Mouse (Mus musculus) T-helper 1 cell (primary cell): ENCODE data around the gene Hist1h2ao.
"Not testable (repeated sequence)": the region's sequence is repeated elsewhere in the genome, so short reads cannot be mapped to it uniquely, and the experiment has no call there.

Experiments
- in situ Hi-C: fragments of 300-600 bp; cut with MboI, MseI; formaldehyde crosslinking; loops from one replicate; pipeline ENCODE4 v1.15.1; 2025; ENCODE audit warnings: high pct_unique_total_duplicates

Hist1h2ao gene

DNA sequence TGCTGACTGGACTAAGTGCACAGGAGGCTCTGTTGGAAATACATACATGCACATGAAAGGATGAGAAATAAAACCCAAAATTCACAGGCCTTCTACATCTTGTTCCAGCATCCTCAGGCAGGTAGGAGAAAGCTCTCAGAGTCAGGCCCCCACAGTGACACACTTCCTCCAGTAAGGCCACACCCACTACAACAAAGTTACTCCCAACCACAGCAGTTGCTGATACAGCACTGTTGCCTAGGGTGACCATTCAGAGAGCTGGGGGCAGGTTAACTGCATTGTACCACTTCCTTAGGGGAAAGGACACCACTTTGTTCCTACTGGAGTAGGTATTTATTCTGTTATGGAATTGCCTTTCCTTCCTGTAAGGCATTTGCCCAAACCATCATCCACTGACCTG is 13.1 kb upstream of the Hist1h2ao start:
- in situ Hi-C loops = loop anchor here (5.0 to 25.0 kb wide), 2 partner anchors 50 to 1965 kb away; partner anchors contain the start of genes Hist1h1a, Hist1h2ab, Hist1h3a and Hist1h3b

DNA sequence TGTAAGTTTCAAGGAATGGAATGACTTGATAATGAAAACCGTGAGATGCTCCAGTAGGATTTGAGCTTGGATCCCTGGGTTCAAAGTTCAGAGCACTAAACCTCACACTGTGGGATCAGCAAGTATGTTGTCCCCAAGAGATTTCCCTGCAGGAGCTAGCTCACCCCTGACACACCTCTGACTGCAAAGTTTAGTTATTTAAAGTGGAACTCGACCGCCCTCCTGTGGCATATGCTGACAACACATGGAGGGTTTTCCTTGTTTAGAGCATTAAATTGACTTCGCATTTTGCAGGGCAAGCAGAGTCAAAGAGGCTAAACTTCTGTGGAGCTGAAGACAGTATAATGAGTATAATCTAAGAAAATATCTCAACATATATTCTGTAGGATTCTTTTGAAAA is 7.2 kb upstream of the Hist1h2ao start:
- in situ Hi-C loops = not testable (repeated sequence)

DNA sequence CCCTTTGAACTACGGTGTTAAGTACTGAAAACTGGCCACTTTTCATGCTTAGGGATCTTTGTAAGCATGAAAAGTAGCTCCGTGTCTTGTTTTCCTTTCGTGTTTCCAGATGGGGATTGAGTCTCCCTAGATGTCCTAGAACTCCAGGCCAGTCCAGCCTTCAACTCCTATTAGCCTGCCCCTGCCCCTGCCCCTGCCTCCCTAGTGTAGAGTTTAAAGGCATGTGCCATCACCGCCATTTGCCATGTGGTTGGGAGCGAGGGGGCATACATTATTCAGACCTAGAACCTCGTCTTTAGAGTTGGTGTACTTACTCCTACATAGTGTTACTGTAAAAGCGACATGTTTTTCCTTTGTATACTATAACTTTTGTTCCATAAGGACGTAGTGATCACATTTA is 809 bp downstream of the Hist1h2ao start:
- in situ Hi-C loops = not testable (repeated sequence)

DNA sequence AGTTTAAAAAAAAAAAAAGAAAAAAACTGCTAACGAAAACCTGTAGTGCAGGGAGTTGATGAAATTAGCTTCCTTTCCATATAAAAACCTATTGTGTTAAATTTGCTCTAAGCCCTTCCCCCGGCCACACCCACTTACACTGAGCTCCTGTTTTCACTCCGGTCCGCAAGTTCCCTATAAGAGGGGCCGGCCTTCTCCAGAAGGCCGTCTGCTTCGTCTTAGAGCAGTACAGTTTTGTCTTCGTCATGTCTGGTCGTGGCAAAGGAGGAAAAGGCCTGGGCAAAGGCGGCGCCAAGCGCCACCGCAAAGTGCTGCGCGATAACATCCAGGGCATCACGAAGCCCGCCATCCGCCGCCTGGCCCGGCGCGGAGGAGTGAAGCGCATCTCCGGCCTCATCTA is 1.3 kb downstream of the Hist1h2ao start, which contains the start of gene Hist1h4m:
Hist1h4m (plus strand) TSS at position 208 of the 400 bp plus-strand sequence.
- in situ Hi-C loops = not testable (repeated sequence)

DNA sequence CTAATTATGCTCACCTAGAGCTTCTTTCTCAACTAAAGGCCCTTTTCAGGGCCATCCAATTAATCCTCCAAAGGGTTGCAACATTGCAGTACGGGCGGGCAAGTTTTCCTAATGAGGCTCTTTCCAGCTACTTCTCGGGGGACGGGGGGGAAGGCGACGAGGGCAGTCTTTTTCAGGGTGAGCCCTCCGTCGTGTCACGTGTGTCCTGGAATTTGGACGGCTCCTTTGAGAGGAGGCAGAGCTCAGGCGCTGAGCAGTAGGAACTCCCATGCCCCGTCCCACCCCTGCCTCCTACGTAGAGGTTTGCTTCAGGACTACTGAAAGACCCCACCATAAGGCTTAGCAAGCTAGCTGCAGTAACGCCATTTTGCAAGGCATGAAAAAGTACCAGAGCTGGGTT is 1.8 kb downstream of the Hist1h2ao start:
- in situ Hi-C loops = not testable (repeated sequence)

DNA sequence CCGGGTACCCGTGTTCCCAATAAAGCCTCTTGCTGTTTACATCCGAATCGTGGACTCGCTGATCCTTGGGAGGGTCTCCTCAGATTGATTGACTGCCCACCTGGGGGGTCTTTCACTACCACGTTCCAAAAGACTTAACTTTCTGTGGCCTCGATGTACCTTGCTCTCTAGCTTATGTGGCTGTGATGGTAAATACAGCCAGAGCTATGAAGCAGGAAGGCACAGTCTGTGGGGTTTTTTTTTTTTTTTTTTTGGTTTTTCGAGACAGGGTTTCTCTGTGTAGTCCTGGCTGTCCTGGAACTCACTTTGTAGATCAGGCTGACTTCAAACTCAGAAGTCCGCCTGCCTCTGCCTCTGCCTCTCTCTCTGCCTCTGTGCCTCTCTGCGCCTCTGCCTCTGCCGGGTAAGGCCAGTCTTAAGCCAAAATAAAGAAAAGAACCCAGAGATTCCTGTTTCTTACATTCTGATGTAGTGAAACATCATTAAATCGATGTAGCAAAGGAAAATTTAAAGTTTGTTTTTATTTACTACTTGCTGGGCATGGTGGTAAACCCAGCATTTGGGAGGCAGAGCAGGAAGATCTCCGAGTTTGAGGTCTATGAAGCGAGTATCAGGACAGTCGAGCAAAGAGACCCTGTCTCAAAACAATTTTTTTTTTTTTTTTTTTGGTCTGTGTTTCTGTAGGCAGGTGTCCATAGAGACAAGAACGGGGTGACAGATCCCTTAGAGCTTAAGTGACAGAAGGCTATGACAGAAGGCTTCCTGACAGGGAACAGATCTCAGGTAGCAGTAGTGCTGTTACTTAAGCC is 10.0 kb downstream of the Hist1h2ao start:
- in situ Hi-C loops = loop anchor here (10.0 kb wide), 1 partner anchor 915 kb away; no protein-coding TSS in a partner anchor

DNA sequence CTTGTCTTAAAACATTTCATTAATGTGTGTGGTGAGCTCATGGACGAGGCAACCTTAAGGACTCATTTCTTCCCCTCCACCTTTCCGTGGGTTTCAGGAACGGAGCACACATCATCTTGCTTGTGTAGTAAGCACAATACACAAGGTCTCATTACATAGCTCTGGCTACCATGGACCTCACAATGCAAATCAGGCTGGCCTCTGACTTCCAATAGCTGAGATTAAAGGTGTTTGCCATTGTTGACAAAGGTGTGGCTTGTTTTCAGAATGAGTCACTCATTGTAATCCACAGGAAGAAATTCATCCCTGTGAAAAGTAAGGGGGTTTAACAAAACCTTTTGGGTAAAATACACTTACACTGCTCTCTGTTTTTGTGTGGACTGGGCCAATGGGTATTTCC is 18.2 kb downstream of the Hist1h2ao start:
- in situ Hi-C loops = loop anchor here (10.0 kb wide), 1 partner anchor 906 kb away; no protein-coding TSS in a partner anchor

DNA sequence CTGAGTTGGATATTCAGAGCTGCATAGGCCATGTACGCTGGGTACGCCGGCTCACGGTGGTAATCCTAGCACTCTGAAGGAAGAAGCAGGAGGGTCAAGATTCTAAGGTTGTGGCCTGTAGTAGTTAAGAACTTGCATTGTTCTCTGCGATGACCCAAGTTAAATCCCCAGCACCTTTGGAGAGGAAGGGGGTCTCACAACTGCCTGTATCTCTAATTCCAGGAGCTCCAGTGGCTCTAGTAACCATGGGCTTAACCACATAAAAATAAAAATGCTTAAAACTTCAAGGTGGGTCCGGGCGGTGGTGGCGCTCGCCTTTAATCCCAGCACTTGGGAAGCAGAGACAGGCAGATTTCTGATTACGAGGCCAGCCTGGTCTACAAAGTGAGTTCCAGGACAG is 20.1 kb downstream of the Hist1h2ao start:
- in situ Hi-C loops = loop anchor here (5.0 kb wide), 1 partner anchor 212 kb away; the partner anchor contains the start of genes Hist1h2ag, Hist1h2bj and Hist1h4i

DNA sequence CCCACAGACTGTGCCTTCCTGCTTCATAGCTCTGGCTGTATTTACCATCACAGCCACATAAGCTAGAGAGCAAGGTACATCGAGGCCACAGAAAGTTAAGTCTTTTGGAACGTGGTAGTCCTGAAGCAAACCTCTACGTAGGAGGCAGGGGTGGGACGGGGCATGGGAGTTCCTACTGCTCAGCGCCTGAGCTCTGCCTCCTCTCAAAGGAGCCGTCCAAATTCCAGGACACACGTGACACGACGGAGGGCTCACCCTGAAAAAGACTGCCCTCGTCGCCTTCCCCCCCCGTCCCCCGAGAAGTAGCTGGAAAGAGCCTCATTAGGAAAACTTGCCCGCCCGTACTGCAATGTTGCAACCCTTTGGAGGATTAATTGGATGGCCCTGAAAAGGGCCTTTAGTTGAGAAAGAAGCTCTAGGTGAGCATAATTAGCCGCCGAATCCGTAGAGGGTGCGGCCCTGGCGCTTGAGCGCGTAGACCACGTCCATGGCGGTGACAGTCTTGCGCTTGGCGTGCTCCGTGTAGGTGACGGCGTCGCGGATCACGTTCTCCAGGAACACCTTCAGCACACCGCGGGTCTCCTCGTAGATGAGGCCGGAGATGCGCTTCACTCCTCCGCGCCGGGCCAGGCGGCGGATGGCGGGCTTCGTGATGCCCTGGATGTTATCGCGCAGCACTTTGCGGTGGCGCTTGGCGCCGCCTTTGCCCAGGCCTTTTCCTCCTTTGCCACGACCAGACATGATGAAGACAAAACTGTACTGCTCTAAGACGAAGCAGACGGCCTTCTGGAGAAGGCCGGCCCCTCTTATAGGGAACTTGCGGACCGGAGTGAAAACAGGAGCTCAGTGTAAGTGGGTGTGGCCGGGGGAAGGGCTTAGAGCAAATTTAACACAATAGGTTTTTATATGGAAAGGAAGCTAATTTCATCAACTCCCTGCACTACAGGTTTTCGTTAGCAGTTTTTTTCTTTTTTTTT is 21.4 kb downstream of the Hist1h2ao start, which contains the start of gene Hist1h4n:
Hist1h4n (minus strand) TSS at position 779 of the 977 bp plus-strand sequence.
- in situ Hi-C loops = loop anchor here (5.0 kb wide), 1 partner anchor 211 kb away; the partner anchor contains the start of genes Hist1h2ag, Hist1h2bj and Hist1h4i

DNA sequence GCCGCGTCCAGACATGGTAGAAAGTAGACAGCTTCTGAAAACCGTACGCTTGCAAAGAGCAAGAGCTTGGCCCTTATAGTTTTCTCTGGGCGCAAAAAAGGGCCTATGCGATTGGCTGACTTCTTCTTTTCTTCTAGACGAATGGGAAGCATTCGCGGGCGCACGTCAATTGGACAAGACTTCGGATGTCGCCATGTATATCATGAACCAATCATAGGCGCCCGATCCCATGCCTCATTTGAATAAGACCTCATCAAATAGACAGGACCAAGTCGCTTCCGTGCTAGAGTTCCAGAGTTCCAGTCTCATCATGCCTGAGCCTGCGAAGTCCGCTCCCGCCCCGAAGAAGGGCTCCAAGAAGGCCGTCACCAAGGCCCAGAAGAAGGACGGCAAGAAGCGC is 23.2 kb downstream of the Hist1h2ao start, which contains the start of the genes Hist1h2ap and Hist1h2br:
Hist1h2ap (minus strand) TSS at position 47 of the 400 bp plus-strand sequence.
Hist1h2br (plus strand) TSS at position 283 of the 400 bp plus-strand sequence.
- in situ Hi-C loops = loop anchor here (5.0 kb wide), 1 partner anchor 209 kb away; the partner anchor contains the start of genes Hist1h2ag, Hist1h2bj and Hist1h4i

DNA sequence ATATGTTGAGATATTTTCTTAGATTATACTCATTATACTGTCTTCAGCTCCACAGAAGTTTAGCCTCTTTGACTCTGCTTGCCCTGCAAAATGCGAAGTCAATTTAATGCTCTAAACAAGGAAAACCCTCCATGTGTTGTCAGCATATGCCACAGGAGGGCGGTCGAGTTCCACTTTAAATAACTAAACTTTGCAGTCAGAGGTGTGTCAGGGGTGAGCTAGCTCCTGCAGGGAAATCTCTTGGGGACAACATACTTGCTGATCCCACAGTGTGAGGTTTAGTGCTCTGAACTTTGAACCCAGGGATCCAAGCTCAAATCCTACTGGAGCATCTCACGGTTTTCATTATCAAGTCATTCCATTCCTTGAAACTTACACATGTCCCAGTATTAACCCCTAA is 30.2 kb downstream of the Hist1h2ao start:
- in situ Hi-C loops = not testable (repeated sequence)

DNA sequence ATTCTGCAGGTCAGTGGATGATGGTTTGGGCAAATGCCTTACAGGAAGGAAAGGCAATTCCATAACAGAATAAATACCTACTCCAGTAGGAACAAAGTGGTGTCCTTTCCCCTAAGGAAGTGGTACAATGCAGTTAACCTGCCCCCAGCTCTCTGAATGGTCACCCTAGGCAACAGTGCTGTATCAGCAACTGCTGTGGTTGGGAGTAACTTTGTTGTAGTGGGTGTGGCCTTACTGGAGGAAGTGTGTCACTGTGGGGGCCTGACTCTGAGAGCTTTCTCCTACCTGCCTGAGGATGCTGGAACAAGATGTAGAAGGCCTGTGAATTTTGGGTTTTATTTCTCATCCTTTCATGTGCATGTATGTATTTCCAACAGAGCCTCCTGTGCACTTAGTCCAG is 36.1 kb downstream of the Hist1h2ao start:
- in situ Hi-C loops = loop anchor here (5.0 kb wide), 1 partner anchor 49 kb away; no protein-coding TSS in a partner anchor

DNA sequence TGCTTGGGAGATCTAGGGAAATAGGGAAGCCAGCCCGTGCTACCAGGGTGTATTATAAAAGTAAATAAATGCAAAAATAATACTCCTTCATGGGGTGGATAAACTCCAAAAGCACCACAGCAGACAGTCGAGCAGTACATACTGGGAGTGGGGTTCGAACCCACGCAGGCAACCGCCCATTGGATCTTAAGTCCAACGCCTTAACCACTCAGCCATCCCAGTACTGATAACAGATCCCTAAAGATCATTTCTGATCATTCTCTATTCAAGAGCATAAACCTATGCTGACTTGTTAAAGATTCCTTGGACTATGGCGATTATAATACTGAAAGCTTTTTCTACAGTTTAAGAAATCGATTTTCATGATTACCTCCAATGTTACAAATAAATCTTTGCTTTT is 37.6 kb downstream of the Hist1h2ao start:
- in situ Hi-C loops = loop anchor here (5.0 kb wide), 1 partner anchor 51 kb away; no protein-coding TSS in a partner anchor

DNA sequence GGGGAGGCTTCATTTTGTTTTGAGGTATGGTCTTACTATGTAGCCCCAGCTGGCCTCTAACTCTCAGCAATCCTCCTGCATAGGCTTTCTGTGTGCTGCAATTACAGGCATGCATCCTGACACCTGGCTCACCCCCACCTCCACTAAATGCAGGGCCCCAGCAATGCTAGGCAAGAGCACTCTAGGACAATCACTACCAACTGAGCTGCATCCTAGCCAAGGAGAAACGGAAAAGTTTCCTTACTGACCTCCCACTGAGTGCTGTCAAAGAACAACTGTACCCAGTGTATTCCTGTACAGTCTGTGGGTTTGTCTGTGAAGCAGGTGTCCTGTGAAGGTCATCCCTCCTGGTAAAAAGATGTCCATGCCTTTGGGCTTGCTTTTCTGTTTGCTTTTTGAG is 40.4 kb downstream of the Hist1h2ao start:
- in situ Hi-C loops = loop anchor here (10.0 kb wide), 2 partner anchors 94 to 1564 kb away; partner anchors contain the start of gene Zfp184

DNA sequence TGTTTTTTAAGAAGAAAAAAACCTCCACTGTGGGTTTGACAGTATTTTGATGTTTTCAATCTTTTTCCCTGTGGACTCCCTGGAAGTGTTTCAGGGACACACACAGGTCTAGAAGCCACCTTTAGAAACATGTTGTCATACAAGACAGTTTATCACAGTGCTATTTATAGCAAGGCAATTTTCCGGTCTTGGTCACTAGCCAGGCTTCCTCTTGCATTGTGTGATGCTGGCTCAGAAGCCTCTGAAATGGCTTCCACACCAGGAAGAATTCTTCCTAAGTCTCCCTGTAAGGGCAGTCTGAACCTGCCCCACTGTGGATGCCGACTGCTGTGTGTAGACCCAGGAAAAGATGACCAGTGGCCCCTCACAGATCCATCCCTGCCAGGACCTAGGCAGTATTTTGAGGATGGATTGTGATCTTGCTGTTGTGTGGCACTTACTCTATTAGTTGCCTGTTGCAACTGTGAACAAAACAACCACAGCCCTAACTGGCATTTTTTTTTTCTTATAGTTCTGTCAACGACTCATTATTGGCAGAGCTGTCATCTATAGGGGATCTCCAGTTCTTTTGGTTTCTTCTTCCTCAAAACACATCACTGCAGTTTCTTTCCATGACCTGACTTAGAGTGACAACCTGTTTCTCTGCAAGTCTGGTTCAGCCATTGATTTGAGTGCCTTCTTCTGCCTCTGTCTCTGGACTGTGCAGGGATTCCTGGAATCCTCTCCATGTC is 42.1 kb downstream of the Hist1h2ao start:
- in situ Hi-C loops = loop anchor here (10.0 kb wide), 2 partner anchors 92 to 1562 kb away; partner anchors contain the start of gene Zfp184

DNA sequence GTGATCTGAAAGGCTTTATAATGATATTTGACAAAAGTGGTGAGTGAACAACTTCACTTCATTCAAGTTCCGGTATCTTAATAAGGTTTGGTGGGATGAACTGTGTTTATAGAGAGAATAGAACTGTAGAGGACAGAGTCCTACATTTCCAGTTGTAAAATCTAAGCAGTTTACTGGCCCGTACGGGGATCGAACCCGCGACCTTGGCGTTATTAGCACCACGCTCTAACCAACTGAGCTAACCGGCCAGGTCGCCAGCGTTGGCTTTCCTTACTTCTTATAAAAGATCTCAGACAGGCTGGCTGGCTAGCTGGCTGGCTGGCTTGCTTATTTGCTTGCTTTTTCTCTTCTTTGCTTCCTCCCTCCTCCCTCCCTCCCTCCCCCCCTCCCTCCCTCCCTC is 44.9 kb downstream of the Hist1h2ao start:
- in situ Hi-C loops = loop anchor here (5.0 to 10.0 kb wide), 4 partner anchors 42 to 1560 kb away; partner anchors contain the start of gene Zfp184

DNA sequence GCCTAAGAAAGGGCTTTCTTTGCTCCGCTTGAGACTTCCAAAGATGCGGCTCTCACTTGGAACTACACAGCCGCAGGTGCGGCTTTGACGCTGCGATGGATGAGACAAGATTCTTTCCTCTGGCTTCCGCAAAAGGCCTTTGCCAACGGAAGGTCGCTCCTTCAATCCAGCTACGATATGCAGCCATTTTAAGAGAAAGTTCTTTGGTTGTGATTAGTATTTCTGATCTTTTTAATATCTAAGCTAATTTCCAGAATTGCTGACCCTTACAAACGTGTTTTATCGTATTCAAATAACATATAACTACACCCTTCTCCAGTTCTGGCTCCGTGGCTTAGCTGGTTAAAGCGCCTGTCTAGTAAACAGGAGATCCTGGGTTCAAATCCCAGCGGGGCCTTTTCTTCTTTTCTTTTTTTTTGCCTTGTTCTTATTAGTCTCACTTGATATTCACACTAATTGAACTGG is 45.5 kb downstream of the Hist1h2ao start:
- in situ Hi-C loops = loop anchor here (5.0 to 10.0 kb wide), 4 partner anchors 42 to 1559 kb away; partner anchors contain the start of gene Zfp184
